Mouse (Mus musculus) lung, embryonic 14.5 days (tissue): Measurements from ENCODE around the gene B4galnt3. TPM values are rescaled to one million over a fixed set of nuclear protein-coding genes. Genes with fewer than 3 reads are reported as not detected.

Experiments used
- ATAC-seq: fragments of 200-750 bp; cut with Nextera tagmentation; 2 replicates; pipeline ENCODE4 v1.8.0; 2017; ENCODE audit warnings: mild to moderate bottlenecking, moderate TSS enrichment, moderate library complexity; ENCODE audit not compliant: insufficient read depth
- DNase-seq: peaks from one replicate; pipeline ENCODE4 v3.0.0-alpha.2; 2015
- H3K27ac ChIP-seq: fragments of 300-500 bp; sonication (generic); 2 replicates; pipeline ENCODE4 v1.5.1; 2014; ENCODE audit warnings: low read depth, mild to moderate bottlenecking, moderate library complexity
- H3K27me3 ChIP-seq: fragments of 300-500 bp; sonication (generic); 2 replicates; pipeline ENCODE4 v1.6.1; 2014; ENCODE audit warnings: low read length, control low read depth; ENCODE audit not compliant: insufficient read depth
- H3K36me3 ChIP-seq: fragments of 300-500 bp; sonication (generic); 2 replicates; pipeline ENCODE4 v1.6.1; 2014; ENCODE audit warnings: control low read depth; ENCODE audit not compliant: insufficient read depth
- H3K4me1 ChIP-seq: fragments of 300-500 bp; sonication (generic); 2 replicates; pipeline ENCODE4 v1.6.1; 2014; ENCODE audit warnings: antibody characterized with exemption, control low read depth; ENCODE audit not compliant: insufficient read depth
- H3K4me2 ChIP-seq: fragments of 300-500 bp; sonication (generic); 2 replicates; pipeline ENCODE4 v1.6.1; 2014; ENCODE audit warnings: mild to moderate bottlenecking
- H3K4me3 ChIP-seq: fragments of 300-500 bp; sonication (generic); 2 replicates; pipeline ENCODE4 v1.5.1; 2014; ENCODE audit warnings: low read depth, low read length
- H3K9ac ChIP-seq: fragments of 300-500 bp; sonication (generic); 2 replicates; pipeline ENCODE4 v1.6.1; 2014
- H3K9me3 ChIP-seq: fragments of 300-500 bp; sonication (generic); 2 replicates; pipeline ENCODE4 v1.6.1; 2016; ENCODE audit warnings: low read depth, low read length, control low read depth
- CTCF ChIP-seq: IDR thresholded peaks from 2 replicates; pipeline ENCODE4 v1.5.1; 2016; ENCODE audit warnings: antibody characterized with exemption, low read depth
- WGBS: fragments of 180-500 bp; shearing (Covaris S2); extraction: QIAGEN DNeasy Blood & Tissue Kit; methylation state at CpG from one replicate; pipeline ENCODE4 v1.1.7; 2014; 5-methylcytosine and 5-hydroxymethylcytosine counted together
- polyA plus RNA-seq: library from polyadenylated mRNA; unstranded; fragments of >200 nt; fragmentation: Nextera tagmentation; extraction: Ambion mirVana; gene quantifications from 2 replicates; pipeline ENCODE4 v1.2.1, GENCODE M21; 2014

Gene B4galnt3
- polyA plus RNA-seq, 1 experiment from 2014 or later = 0.09 TPM

DNA sequence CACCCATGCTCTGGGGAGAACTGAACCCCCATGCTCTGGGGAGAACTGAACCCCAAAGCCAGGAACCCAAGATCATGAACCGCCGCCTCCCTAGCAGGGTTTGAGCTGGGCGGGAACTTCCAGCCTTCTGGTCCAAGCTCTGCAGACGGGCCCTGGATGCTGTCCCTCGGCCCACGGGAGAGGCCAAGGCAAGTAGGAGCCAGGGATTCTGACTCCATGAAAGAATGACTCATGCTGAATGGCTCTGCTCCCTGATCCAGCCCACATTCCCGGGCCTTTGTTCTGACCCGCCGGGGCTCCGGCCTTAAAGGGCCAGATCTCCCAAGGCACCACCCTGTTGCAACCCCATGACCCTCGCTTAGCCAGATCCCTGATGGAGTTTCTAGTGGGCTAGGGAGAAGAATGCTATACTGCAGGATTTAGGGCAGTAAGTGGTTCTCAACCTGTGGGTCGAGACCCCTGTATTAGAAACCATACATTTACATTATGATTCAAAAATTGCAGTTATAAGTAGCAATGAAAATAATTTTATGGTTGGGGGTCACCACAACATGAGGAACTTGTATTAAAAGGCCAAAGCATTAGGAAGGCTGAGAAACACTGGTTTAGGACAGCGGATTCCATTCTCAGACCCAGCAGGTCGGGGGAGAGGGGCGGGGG is 102.0 kb downstream of the B4galnt3 start:
- TF ChIP-seq CTCF = no peak
- ATAC-seq = peak; percentile 12; the same call in 1 of the 2 replicates
- 30% methylated on average over 15 of the region's 15 CpGs for WGBS
- no peaks in the 10 kb centered on the region for H3K9me3 ChIP-seq
- no peak overlapping the region for H3K4me2 ChIP-seq
- H3K9ac ChIP-seq = no peak overlapping the region
- H3K27ac ChIP-seq = no peak overlapping the region
- no peaks in the 10 kb centered on the region for H3K27me3 ChIP-seq
- peaks cover 10% of the 10 kb centered on the region; the same call in 1 of the 2 replicates for H3K4me1 ChIP-seq
- no peaks in the 10 kb centered on the region for H3K36me3 ChIP-seq
- DNase-seq = peak; percentile 54
- no peak overlapping the region for H3K4me3 ChIP-seq

DNA sequence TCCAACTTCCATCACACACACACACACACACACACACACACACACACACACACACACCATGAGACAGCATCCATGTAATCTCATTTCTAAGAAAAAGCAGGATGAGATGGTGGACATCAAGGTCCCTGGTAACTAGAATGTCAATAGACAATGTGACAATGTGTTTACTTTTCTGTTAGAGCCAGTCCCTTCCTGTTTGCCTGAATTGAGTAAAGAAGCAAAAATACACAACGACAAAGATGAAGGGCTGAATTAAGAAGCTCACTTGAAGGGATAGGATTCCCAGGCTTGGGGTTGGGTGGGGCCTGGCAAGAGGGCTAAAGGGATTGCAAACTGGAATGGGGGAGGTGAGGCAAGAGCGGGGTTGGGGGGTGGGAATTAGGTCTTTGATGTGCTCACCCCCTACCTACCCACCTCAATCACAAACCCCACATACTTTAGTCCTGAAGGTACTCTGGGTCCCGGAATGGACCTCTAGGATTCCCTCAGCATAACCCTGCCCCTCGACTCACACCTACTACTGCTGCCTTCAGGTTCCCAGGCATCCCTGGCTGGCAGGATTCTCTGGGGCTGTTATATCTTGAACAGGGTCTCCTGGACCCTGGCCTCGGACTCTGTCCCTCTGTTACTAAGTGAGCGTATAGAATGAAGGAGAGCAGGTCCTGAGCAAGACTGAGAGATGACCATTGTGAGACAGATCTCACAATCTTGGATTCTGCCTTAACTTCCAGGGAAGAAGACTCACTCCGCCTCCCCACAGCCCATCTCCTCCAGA is 102.8 kb downstream of the B4galnt3 start:
- no peaks in the 10 kb centered on the region for H3K27me3 ChIP-seq
- H3K4me1 ChIP-seq = peaks cover 13% of the 10 kb centered on the region; the same call in 1 of the 2 replicates
- WGBS = 56% methylated on average over 7 of the region's 7 CpGs
- ATAC-seq = no peak
- no peak for TF ChIP-seq CTCF
- no peak overlapping the region for H3K27ac ChIP-seq
- H3K36me3 ChIP-seq = no peaks in the 10 kb centered on the region
- no peak overlapping the region for H3K9ac ChIP-seq
- no peaks in the 10 kb centered on the region for H3K9me3 ChIP-seq
- no peak overlapping the region for H3K4me3 ChIP-seq
- H3K4me2 ChIP-seq = no peak overlapping the region
- no peak for DNase-seq

DNA sequence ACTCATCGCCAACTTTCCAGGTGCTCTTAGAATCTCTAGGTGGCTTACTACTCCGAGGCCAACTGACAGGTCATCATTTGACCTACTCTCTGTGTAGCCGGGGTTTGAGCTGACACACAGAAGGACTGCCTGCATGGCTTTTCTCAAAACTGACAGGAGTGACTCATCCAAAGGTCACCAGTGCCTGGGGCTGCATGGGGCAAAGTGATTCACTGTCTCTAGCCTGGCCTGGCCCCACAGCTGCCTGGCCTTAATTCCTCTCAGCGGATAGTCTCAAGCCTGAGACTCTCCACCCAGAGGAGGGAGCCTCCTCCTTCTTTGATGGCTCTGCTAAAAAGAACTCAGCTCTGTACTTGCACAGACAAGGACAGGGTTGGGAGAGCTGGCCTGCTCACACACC is 103.4 kb downstream of the B4galnt3 start:
- no peaks in the 10 kb centered on the region for H3K27me3 ChIP-seq

DNA sequence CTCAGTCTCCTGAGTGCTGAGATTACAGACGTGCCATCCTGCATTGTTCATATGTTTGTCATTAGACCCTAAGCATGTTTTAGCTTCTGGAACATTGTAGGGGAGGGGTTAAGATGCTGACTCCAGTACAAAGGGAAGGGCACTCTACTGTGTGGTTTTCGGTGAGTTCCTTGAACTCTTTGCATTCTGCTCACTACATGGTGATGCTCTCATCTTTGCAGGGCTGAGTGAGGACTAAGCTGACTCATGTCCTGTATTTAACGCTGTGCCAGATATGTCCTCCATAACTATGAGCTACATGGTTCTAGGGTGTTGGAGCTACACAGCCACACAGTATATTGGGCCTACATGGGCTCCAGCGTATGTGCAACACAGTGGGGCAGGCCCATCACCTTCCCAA is 104.0 kb downstream of the B4galnt3 start:
- no peaks in the 10 kb centered on the region for H3K36me3 ChIP-seq
- no peaks in the 10 kb centered on the region for H3K27me3 ChIP-seq
- WGBS = 91% methylated on average over 4 of the region's 4 CpGs
- peaks cover 13% of the 10 kb centered on the region; the same call in 1 of the 2 replicates for H3K4me1 ChIP-seq
- H3K4me2 ChIP-seq = no peak overlapping the region
- no peak for TF ChIP-seq CTCF
- no peaks in the 10 kb centered on the region for H3K9me3 ChIP-seq
- DNase-seq (no peak), ATAC-seq (no peak)
- no peak overlapping the region for H3K4me3 ChIP-seq
- H3K9ac ChIP-seq = no peak overlapping the region
- no peak overlapping the region for H3K27ac ChIP-seq

More for the DNA sequence above, 103.4 kb downstream of the B4galnt3 start:
- DNase-seq (no peak), ATAC-seq (no peak)
- no peak overlapping the region for H3K4me3 ChIP-seq
- H3K27ac ChIP-seq = no peak overlapping the region
- TF ChIP-seq CTCF = no peak
- H3K9ac ChIP-seq = no peak overlapping the region
- WGBS = 64% methylated on average over 4 of the region's 4 CpGs
- peaks cover 13% of the 10 kb centered on the region; the same call in 1 of the 2 replicates for H3K4me1 ChIP-seq
- no peak overlapping the region for H3K4me2 ChIP-seq
- H3K36me3 ChIP-seq = no peaks in the 10 kb centered on the region
- no peaks in the 10 kb centered on the region for H3K9me3 ChIP-seq

DNA sequence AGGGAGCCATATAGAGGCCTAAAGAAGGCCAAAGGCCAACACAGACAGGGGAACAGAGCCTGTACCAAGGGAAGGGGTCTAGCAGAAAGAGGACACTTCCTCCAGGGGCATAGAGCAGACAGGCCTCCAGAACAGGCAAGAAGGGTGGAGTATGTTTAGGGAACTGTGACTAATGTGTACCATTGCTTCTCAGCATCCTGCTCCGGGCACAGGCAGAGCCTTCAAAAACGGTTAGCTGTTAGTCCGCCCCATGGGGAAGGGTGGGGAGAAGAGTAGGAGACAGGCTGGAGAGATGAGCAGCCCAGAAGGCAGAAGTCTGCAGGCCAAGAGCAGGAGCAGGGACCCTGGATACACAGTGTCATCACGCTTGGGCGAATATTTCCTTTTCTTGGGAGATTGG is 105.1 kb downstream of the B4galnt3 start:
- Histone ChIP-seq H3K4me3 (no peak overlapping the region), H3K9ac (no peak overlapping the region), H3K36me3 (no peaks in the 10 kb centered on the region), H3K4me1 (peaks cover 13% of the 10 kb centered on the region; the same call in 1 of the 2 replicates), H3K9me3 (no peaks in the 10 kb centered on the region), H3K27me3 (no peaks in the 10 kb centered on the region), H3K27ac (no peak overlapping the region), H3K4me2 (no peak overlapping the region)
- ATAC-seq (no peak), DNase-seq (no peak)
- no peak for TF ChIP-seq CTCF
- 82% methylated on average over 5 of the region's 5 CpGs for WGBS

DNA sequence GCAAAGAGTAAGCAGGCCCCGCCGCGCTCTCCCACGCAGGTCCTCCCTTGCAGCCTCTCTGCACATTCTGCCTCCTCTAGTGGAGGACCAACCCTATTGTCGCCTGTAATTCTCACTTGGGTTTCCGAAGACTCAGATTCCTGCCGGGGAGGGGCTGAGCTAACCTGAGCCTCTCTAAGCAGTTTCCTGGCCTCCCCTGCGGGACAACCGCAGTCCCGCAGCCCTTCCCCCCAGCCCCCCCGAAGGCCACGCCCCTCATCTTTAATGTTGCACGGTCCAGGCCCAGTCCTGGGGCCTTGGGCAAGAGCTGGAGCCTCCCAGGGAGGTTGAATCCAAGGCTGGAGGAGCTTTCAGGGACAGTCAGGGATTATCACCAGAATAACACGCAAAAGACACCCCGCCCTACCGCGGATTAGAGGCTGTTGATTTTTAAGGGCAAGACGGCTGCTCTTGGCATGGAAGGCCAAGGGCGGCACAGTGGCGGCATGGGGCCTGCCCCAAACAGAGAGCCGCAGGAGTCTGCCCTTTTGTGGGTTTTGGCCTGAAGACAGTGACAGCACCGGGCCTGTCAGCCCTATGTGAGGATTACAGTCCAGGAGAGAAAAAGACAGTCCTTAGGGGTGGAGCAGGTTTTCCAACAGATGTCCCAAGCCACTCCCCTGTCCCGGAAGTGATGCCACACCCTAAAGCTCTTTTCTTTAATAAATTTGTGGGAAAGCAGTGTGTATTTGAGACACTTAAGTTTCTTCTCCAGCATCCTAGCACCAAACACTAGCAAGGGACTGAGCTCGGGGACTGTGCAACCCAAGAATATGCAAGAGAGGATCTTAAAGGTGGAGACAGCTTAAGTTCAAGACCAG is 105.8 kb downstream of the B4galnt3 start:
- ATAC-seq (peak; percentile 53; the same call in 1 of the 2 replicates), DNase-seq (peak; percentile 54)
- WGBS = 24% methylated on average over 24 of the region's 24 CpGs
- H3K27ac ChIP-seq = no peak overlapping the region
- H3K9ac ChIP-seq = no peak overlapping the region
- H3K4me1 ChIP-seq = peaks cover 10% of the 10 kb centered on the region; the same call in 1 of the 2 replicates
- no peak overlapping the region for H3K4me3 ChIP-seq
- no peaks in the 10 kb centered on the region for H3K27me3 ChIP-seq
- H3K36me3 ChIP-seq = no peaks in the 10 kb centered on the region
- H3K9me3 ChIP-seq = no peaks in the 10 kb centered on the region
- TF ChIP-seq CTCF = peak; percentile 43; the same call in 1 of the 2 replicates
- H3K4me2 ChIP-seq = peak overlapping the region; percentile 51
